Mouse (Mus musculus) MEL-GATA-1-ER (cell line): ENCODE results near the gene Kazn.

Experiments
- DNase-seq: peaks from one replicate; pipeline ENCODE4 v3.0.0-alpha.2; 2012; ENCODE audit warnings: low read depth; ENCODE audit errors: extremely low read depth

Gene Kazn

DNA sequence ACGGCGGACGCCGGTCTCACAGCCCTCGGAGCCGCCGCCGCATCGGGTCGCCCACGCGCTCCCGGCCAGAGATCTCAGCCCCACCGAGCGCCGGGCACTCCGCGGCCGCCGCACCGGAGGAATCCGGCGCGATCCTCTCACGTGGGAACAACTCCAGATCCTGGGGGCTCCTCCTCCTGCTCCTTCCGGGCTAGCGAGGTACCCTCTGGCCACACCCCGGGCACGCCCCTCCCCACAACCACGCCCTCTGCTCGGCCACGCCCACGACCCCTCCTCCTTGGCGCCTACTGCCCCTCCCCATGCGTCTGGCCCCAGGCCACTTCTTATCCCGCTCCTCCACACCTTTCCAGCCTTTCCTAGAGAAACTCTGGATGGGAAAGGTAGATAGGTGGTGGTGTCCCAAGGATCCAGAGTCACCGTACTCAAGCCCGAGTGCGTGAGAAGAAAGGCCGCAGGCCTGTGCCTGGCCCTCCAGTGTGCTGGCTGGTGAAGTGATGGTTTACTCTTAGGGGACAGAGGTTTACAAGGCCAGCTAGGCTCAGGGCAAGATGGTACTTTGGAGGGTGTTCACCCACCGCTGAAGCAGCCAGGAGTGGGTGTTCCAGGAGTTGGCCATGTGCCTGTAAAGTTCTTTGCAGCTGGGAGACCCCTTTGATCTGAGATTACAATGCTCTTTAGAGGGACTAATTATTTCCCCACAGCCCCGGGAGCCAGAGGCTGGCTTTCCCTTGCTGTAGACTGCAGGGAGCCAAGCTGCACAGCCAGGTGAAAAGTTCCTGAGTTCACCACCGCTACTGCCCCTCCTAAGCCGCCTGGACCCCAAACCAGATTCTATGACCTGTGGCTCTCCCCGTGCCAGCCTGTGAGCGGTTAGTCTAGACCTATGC is at the start of gene Kazn:
TSS of gene Kazn (minus strand) at position 162 of the 887 bp plus-strand sequence.
- DNase-seq, result no peak

DNA sequence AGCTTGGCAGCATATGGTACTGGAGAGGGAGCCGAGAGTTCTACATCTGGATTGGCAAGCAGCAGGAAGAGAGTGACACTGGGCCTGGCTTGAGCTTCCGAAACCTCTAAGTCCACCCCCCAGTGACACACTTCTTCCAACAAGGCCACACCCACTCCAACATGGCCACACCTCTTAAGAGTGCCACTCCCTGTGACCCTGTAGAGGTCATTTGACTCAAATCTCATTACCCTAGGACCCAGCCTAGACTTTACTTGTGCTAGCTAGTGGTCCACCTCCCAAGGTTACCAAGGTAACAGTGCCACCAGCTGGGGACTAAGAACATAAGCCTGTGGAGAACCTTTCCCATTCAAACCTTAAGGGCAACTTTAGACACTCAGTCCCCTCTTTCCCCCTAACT is 46.3 kb upstream of the Kazn start:
- DNase-seq, result no peak

DNA sequence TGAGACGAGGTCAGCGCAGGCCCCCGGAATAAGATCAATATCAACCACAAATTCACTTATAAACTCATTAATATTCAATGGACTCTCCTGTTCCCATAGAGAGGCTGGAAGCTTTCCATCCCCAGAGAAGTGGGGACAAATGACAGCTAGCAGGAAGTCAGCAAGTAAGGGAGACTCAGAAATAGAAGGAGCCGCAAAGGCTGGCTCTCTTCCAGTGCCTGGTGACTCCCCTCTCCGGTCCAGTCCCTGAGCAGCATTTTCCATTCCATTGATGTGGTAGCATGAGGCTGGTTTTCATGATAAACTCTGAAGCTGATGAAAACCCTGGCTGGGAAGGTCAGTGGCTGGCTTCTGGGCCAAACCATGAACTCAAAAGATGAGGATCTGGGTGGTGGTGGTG is 44.7 kb upstream of the Kazn start:
- DNase-seq, result no peak

DNA sequence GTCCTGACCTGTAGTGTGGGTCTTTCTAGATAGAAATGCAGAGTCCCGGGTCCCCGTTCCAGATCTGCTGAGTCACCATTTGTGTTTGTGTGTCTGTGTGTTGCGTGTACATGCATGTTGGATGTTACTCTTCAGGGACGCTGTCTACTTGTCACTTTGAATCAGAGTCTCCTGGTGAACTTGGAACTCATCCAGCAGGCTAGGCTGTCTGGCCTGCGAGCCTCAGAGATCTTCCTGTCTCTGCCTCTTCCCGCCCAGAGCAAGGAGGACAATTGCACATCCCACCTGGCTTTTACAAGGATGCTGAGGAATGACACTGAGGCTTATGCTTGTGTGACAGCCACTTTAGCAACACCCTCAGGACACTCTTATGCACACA is 39.0 kb upstream of the Kazn start:
- no peak for DNase-seq

DNA sequence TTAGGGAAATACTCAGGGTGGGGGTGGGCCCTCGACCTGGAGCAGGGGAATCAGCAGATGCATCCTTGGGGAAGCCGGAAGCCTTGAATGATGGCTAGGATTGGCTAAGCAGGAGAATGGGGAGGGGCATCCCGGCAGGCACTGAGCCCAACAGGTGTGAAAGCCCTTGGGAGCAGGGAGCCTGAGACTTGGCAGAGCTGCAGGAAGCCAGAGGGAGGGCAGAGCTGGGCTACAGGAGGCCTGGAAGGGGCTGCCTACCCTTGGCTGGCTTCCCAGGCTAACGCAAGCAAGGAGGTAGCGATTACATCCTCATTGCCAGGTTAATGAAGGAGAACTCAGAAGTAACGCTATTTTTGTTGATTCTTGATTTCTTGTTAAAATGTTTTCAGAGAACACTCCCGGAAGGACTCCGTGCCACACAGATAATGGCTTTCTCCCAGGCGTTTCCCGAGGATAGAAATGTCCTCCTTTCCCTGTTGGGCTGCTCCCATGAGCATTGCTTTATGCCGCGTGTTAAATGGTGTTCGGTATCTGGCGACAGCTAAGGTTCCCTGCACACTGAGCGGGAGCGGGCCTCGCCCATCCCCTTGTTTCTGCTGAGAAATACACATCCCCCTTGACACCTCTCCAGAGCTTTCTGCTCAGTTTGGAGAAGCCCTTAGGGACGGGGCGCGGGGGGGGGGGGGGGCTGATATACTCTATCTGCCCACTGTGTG is 38.4 kb upstream of the Kazn start:
- DNase-seq, result no peak

DNA sequence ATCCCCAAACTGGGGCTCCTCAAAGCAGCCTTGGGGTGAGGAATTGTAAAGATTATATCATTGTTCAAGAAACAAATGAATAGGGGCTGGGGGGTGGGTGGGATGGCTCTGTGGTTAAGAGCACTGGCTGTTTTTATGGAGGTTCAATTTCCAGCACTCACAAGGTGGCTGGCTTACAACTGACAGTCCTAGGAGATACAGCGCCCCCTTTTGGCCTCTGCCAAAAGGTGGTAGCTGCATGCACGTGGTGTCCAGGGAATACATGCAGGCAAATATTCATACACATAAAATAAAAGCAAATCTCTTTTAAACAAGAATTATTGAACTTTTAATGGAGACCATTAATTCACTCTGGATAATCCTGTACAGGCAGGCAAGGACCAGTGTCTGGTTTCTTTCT is 36.0 kb upstream of the Kazn start:
- DNase-seq, result no peak

DNA sequence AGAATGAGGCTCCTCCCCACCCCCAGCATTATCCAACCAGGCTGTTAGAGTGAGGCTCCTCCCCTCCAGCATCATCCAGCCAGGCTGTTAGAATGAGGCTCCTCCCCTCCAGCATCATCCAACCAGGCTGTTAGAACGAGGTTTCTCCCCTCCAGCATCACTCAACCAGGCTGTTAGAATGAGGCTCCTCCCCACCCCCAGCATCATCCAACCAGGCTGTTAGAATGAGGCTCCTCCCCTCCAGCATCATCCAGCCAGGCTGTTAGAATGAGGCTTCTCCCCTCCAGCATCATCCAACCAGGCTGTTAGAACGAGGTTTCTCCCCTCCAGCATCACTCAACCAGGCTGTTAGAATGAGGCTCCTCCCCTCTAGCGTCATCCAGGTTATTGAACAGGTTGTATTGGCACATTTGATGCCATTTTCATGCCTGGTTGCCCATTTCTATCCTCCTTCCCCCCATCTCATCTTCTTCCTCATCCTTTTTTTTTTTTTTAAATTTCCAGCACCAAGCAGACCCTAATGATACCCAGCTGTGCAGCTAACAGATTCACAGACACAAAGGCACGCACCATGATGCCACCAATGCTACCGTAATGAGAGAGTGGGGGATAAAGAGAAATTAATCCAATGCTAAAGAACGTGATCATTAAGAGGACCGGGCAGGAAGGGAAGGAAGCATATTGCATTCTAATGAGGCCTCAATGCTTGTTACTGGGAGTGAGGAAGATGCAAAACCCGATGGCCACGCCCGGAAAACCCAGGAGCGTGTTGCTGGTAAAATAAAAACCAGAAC is 35.4 kb upstream of the Kazn start:
- DNase-seq, result no peak

DNA sequence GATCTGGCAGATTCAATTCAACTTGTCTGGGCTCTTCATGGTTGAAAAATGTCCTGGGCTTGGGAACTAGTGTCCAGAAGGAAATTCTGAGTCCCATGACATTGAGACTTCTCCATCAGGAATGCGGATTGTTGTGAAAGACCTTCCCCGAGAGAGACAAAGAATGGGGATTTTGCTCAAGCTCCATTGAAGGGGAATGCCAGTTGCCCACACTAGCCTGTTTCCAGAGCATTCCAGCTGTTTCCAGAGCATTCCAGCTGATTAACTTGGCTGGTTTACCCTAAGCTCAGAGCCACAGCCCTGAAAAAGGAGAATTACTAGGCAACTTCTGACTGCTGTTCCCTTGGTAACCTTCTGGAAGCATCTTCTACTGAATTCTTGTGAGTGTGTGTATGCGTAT is 32.3 kb upstream of the Kazn start:
- no peak for DNase-seq

DNA sequence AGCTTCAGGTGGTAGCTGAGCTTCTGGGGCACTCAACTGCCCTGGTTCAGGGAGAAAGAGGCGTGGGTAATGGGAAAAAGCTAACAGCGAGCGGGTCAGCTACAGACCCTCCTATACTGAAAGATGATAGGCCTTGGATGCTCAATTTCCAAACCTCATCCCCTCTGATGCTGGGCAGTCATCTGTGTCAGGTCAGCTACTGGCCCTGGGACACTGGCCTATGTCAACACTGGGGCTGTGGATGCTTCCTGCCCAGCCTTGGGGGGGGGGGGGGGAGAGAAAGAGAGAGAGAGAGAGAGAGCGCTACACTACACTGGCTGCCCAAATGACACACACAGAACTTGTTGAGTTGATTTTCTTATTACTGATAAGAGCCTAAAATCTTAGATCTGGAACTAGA is 28.6 kb upstream of the Kazn start:
- DNase-seq, result no peak

DNA sequence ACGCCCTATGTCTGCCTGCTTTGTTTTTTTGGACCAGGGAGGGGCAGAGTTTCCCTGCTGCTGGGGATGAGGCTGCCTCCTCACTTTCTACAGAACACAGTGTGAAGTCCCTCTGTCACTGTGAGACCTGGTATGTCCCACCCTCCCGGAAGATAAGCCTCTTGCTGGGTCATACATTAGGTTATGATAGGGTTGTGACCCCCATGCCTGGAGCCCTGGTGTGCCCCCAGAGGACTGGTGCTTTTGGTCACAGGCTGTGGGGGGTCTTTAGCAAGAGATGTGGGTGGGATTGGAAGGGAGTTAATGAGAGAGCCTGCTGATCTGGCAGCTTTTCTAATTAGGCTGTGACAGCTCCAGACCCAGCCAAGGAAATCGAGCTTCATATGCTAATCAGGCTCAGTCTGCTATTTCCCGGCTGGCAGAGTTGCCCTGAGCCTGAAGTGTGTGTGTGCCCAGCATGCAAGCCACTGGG is 28.2 kb upstream of the Kazn start:
- DNase-seq, result no peak

DNA sequence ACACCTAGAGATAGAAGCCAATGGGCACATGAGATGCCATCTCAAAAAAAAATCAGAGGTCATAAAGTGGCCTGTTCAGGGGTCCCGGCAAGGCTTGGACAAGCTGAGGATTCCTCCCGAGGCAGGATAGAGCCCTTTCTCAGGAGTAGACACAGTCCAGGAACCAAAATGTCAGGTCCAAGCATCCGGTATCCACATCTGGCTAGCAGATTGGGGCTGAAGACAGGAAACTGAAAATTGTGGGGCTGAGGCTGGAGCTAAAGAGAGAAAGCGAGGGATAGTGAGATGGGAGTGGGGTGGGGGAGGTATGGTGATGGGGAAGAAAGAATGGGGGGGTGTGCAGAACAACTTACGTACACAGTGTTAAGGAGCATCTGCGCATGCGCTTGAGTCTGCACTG is 25.1 kb upstream of the Kazn start:
- no peak for DNase-seq

DNA sequence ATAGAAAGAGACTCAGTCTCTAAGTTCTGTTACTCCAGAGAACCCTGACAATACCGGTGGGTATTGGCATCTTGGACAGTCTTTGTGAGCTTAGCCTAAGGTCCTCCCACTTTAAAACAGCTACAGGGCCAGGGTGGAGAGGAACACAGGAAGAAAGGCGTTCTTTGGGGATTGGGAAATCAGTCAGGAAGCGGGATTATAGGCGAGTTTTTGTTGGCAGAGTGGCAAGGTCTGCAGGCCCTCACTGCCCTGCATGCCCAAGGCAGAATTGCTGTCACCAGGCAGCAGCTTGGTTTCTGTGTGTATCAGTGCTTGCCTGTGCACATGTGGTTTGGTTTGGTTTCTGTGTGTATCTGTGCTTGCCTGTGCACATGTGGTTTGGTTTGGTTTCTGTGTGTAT is 22.5 kb upstream of the Kazn start:
- no peak for DNase-seq

DNA sequence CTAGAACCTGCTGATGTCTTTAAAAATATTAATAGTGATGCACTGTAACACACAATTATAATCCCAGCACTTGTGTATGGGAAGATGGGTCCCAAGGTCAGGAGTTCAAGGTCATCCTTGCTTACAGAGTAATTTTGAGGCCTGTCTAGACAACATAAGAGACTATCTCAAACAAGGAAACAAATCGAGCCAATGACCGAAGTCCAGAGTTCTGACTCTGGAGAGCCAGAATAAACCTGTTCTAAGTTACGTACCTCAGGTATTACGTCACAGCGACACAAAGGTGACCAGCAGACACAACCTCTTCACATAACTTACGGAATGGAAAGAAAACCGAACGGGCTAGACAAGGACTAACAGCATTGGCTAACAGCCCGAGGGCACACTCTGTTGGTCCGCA is 19.5 kb upstream of the Kazn start:
- DNase-seq, result no peak

DNA sequence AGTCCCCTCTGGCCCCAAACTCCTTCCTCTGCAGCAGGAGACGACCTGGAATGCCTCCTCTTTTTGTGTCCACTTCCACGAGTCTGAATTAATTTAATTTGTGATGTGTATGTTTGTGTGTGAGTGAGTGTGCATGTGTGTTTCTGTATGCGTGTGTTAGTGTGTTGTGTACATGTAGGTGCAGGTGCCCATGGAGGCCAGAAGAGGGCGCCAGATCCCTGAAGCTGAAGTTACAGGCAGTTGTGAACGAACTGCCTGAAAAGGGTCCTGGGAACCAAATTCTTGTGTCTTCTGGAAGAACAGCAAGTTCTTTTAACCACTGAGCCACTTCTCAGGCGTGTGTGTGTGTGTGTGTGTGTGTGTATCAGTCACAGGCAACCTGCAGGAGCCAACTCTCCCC is 14.9 kb upstream of the Kazn start:
- DNase-seq, result no peak

DNA sequence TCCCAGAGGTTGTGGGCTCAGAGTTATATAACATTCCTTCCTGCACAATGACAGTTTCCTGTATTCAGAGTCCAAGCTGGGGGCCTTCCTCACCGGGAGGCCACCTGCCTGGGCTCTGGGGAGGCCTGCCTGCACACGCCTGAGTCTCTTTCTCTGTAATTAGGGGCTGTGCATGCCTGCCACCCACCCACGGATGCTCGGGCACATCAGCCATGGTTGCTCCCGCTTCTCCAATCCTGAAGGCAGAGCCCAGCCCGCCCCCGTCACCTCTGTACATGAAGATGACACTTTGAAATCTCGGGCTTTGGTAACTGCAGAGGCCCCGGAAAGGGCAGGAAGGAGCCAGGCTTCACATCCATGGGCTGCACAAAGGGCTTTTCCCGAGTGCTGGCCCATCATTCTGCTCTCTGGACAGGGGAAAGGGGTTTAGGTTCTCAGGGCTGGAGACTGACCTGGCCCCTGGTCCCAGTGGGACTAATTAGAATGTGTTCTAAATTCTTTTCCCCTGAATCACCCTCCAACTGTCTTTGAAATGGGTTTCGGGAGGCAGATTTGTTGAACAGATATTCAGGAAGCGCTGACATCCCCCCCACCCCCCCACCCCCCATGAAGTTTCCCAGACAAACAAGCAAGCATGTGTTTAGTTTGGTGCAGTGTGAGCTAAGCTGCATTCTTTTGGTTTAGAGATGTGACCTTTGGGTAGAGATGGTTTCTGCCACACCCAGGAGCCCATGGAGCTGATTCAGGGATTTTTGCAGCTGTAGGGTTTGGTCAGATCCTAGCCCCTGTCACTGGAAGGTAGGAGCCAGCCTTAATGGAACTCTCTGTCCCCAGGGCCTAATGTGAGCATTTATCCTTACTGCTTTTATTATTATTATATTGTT is 12.5 kb upstream of the Kazn start:
- DNase-seq, result no peak

DNA sequence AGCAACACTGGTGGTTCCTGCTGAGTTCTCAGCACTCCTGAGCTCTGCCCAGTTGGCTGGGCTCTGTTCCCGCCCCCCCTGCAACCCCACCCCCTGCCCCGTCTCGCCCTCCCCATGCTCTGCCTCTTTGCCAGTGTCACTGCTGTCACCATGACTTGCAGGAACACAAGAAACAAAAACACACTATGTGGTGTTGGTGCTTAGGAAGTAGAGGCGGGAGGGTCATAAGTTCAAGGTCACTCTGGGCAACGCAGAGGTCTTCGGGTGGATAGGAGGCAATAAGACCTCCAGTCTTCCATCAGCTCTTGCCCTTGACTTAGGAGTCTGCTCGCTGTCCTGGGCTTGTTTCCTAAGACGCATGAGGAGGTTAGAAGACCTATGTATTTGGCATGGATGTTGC is 10.9 kb upstream of the Kazn start:
- DNase-seq, result no peak

DNA sequence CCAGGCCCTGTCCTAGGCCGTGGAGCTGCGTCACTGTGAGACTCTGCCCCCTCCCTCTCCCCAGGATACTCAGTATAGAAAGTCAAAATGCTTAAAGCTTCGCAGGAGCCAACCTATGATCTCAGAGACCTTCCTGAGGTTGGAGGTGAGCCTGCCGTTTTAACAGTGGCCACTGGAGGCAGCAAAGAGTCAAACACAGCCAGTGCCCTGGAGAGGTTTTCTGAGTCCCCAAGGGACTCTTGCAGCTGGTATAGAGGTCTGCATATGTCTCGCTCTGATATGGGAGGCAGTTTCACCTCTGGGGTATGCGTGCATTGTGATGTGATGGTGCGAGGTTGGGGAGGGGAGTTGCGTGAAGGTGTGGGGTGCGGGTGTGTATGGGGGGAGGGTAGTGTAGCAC is 10.2 kb upstream of the Kazn start:
- no peak for DNase-seq

DNA sequence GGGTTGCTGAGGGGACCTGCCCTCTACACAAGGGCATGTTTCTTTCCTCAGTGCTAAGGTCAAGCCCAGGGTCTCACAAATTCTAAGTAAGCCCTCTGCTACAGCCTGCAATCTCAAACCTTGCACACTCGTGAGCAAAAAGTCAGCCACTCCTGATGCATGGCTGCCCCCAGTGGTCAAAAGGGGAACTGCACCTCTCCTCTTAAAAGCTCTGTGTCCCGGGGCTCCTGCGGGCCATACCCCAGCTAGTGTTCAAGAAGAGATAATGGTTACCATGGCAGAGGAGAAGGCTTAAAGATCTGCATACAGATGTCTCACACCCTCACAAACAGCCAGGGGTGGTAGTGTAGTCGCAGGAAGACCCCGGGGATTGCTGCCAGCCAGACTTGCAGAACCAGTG is 9.2 kb upstream of the Kazn start:
- no peak for DNase-seq

DNA sequence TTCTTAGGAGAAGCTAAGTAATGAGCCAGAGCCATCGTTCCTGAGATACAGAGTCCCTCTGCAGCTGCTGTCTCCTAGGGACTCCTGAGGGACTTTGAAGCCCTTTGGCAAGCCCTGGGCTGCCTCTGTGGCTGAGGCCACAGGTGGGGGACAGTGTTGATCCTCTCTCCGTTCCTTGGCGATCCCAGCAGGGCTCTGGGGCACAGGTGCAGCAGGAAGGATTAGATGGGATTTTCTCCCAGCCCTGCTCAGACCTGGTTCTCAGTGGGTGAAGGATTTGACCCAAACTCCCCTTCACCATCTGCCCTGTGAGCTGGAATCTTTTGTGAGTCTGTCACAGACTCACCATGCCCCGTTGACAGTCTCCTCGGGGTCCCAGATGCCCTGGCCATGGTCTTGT is 7.5 kb upstream of the Kazn start:
- no peak for DNase-seq

DNA sequence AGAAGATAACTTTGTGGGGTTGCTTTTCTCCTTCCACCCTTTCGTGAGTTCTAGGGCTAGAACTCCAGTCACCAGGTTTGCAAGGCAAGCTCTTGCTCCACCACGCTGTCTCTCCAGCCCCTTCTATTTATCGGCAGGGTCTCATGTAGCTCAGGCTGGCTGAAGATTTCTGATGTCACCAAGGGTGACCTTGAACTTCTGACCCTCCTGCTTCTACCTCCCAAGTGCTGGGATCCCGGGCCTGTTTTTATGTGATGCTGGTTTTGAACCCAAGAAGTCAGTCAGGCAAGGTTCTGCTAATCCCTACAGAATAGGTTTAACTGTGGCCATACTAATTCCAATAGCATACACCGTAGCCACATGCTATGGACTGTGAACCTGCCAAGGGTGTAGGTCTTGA is 5.4 kb upstream of the Kazn start:
- DNase-seq, result no peak

DNA sequence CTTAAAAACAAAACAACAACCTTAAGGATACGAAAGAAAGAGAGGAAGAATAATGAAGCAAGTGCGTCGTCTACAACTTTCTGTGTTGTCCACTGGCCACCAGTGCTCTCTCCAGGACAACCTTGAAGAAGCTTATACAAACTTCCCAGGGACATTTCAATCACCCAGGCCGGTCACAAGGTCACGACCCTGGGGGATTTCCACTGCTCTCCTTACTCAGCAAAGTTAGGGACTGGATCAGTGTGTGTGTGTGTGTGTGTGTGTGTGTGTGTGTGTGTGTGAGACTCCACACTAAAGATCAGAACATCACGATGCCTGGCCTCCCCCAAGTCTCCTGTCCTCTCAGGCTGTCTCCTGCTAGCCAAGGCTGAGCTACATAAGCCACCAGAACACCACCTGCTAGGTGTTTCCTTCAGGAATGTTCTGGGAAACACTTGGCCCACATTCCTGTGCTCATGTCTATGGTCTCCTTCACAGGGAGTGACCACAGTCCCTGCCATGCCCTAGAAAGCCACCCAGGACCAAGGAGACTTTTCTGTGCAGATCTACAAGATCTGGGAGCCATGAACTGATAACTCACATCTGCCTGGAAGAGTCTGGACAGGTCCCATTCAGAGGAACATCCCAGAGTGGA is 3.7 kb upstream of the Kazn start:
- no peak for DNase-seq
